Mouse (Mus musculus): ENCODE data around the gene Atp8b2.

DNA sequence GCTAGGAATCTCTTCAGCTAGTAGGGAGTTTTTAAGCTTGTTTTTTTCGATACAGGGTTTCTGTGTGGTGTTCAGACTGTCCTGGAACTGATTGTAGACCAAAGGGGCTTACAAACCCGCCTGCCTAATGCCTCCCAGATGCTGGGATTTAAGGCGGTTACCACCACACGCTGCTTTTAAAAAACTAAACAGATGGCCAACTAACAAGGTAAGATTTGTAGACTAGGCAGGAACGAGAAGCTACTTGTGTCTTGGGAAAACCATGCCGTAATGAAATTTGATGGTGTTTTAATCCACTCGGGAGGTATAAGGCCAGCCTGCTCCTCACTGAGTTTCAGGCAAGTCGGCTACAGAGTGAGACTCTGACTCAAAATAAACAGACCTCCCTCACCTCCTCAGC lies 35.8 kb upstream of the Atp8b2 start:
- TF ChIP-seq CTCF (IDR thresholded peaks at IDR 0.05; ENCODE audit: borderline replicate concordance, extremely low read depth, insufficient read depth, insufficient read length) (no peak), POLR2A (IDR thresholded peaks at IDR 0.05; ENCODE audit: borderline replicate concordance, extremely low read depth, insufficient read depth, insufficient read length, poor library complexity, severe bottlenecking) (no peak)
